Mouse (Mus musculus) common myeloid progenitor, adult 5-6 weeks (primary cell): ENCODE results near the gene Fgf18. TPM values are rescaled to one million over a fixed set of nuclear protein-coding genes. Genes with fewer than 3 reads are reported as not detected.
A peak's percentile ranks its signal among the peaks of the same experiment; 100 is the strongest.

Source experiments
- ATAC-seq: replicated peaks from 2 replicates; pipeline ENCODE4 v1.8.0; 2016; ENCODE audit warnings: low read depth, mild to moderate bottlenecking, moderate TSS enrichment, inconsistent platforms; ENCODE audit not compliant: poor library complexity, severe bottlenecking
- total RNA-seq: library from RNA; stranded (forward); fragments of 200-1000, 187-1606 nt; gene quantifications from 2 replicates; pipeline ENCODE4 v1.2.3, GENCODE M21; 2017

Gene Fgf18
- total RNA-seq, 1 experiment from 2014 or later, result not detected

- no peak for ATAC-seq
Observed at GRCm38 (mm10) chr11:33151780-33152145, 4.6 kb upstream of the Fgf18 start.

DNA sequence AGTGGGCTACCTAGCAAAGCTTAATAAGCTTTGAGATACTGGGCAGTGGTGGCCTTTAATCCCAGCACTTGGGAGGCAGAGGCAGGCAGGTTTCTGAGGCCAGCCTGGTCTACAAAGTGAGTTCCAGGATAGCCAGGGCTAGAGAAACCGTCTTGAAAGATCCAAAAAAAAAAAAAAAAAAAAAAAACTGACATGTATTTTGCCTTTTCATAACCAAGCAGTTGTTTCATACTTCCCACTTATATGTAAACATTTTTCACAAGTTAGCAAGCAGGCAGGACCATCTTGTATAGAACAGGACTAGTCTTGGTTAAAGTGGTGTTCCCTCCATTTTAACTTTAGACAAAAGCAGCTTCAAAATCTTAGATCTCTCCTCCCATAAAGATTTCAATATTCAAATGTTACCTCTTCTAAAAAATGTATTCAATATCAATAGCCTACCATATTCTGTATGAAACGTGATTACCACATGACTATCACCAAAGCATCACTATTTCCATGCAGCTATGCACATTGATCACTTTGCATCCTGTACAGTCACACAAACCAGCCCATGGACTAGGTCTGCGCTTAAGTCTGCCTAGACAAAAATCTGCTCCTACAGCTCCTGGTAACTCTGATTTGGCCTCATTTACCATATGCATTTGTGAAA is 4.1 kb upstream of the Fgf18 start:
- no peak for ATAC-seq

- no peak for ATAC-seq
Observed at GRCm38 (mm10) chr11:33150364-33150763, 3.2 kb upstream of the Fgf18 start.

DNA sequence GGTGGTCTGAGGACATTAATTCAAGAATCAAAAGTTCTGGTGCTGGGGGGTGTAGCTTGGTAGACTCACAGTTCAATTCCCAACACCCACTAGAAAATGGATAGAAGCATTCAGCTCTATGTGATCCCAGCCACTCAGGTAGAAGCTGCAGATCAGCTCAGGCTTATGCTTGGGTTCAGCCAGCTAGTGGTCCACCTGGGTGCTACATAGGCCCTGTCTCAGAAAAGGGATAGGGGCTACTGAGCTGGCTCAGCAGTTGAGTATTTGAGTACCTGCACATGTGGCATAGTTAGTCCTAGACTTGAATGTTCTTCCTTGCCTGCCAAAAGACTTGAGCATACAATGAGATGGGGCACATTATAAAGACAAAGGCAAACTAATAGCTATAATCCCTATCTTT is 2.3 kb upstream of the Fgf18 start:
- no peak for ATAC-seq

- ATAC-seq, result no peak
Observed at GRCm38 (mm10) chr11:33149088-33149436, 1.9 kb upstream of the Fgf18 start.

GRCm38 (mm10) chr11:33148338-33149087 is 1.3 kb upstream of the Fgf18 start:
- peak; percentile 77 for ATAC-seq

DNA sequence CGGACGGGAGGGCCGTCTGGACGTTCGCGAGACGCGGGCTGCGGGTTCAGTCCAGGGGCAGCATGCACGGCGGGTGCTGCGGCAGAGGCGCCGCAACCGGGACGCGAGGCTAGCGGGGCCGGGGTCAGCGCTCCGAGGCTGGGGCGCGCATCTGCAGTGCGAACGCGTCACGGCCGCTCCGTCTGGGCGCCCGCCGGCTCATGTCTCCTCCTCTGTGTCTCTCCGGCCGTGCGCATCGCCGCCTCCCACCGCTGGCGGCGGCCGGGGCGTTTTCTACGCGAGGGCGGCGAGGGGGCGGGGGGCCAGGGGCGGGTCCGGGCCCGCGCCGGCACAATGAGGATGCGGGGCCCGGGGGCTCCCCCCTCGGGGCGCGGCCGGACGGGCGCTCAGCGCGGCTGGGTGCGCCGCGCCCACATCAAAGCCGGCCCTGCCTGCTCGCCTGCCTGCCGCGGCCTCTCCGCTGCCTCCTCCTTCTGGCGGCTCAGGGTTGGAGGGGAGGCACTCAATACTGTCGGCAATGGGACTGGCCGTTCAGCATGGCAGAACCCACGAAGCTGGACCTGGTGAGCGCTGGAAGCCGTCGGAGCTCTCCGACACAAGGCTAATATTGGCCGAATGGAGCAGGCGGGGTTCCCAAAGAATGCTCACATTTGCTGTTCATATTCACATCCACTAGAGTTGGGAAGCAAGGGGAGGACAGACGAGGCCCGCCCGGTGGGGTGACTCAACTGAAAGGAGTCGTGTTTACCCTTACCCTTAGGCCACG is 555 bp upstream of the Fgf18 start:
- ATAC-seq, result peak; percentile 48

- no peak for ATAC-seq
Observed at GRCm38 (mm10) chr11:33146651-33147131, 509 bp downstream of the Fgf18 start.

GRCm38 (mm10) chr11:33146143-33146497 is 1.1 kb downstream of the Fgf18 start:
- no peak for ATAC-seq

DNA sequence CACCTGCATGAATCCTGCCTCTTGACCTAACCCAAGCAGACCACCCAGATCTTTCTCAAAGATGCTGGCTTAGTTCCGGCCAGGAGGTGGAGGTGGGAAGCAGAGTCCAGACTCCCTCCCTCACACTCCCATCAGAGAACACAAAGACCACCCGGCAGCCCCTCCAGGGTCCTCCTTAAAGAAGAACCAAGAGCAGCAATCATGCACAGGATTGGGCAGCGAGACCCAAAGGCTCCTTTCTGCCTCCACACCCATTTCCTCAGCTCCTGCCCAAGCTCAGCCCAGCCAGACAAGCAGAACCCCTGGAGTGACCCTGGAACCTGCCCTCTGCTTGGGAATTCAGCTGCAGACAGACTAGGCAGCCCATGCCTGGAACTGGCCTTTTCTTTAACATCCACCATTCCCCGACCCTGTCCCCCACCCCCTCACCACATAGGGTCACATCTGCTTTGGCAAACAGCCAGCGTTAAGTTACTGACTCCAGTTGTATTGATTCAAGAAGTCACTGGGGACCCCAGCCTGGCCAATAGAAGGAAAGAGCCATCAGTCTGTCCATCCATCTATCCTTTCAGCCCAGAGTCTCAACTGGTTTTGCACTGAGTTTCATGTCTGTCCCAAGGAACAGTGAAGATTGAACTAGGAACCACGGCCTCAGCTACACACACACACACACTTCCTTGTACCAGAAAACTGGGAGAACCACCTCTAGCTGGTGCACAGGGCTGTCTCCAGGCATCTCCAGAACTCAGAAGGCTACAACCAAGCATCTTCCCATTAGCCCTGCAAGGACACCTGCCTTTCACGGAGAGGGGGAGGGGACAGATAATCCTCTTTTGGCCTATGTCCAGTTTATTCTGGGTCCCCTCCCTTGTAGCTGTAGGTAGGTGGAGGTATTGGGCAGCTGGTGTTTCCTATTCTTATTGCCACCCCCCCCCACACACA is 1.7 kb downstream of the Fgf18 start:
- no peak for ATAC-seq

GRCm38 (mm10) chr11:33143906-33144305 is 3.3 kb downstream of the Fgf18 start:
- no peak for ATAC-seq

- no peak for ATAC-seq
Observed at GRCm38 (mm10) chr11:33142801-33143200, 4.4 kb downstream of the Fgf18 start.

DNA sequence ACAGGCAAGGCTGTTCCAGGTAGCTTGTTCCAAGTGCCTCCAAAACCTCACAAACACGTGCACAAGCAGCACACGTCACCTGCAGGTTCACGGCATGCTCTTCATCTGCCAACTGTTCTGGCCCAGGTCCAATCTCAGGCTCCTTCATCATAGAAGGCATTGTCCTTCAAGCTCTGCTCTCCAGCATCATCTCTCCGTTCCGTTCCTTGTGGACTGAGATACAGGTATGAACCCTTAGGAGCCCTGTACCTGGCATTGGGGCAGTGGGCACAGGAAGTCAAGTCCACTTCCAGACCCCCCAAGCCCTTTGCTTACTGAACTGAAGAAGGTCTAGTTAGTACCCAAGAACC is 7.1 kb downstream of the Fgf18 start:
- ATAC-seq, result no peak

DNA sequence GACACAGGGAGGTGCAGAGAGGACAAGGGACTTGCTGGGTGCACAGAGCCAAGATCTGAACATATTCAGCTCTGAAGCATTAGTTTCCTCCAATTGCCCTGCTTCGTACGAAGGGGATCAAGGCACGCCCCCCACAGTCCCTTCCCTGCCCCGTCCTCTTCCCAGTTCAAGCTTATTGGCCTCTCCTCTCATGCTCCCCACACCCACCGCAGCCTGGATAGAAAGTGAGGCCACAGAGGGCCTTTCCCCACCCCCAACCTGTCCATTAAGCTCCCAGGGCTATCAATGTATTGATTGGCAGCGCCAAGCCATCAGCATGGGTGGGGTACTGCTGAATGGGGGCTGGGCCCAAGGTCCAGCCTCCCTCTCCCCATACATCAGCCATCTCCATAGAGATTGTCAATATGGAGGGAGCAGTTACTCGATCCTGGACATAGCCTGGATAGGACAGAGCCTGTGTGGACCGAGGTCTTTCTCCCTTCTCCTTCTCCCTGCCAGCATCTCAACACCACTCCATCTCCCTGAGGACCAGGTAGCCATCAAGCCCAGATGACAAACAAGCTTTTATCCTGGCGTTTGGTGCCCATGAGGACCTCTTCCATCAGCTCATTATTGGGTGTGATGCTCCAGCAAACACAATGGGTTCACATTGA is 7.6 kb downstream of the Fgf18 start:
- ATAC-seq, result no peak

GRCm38 (mm10) chr11:33138686-33139085 is 8.5 kb downstream of the Fgf18 start:
- no peak for ATAC-seq

DNA sequence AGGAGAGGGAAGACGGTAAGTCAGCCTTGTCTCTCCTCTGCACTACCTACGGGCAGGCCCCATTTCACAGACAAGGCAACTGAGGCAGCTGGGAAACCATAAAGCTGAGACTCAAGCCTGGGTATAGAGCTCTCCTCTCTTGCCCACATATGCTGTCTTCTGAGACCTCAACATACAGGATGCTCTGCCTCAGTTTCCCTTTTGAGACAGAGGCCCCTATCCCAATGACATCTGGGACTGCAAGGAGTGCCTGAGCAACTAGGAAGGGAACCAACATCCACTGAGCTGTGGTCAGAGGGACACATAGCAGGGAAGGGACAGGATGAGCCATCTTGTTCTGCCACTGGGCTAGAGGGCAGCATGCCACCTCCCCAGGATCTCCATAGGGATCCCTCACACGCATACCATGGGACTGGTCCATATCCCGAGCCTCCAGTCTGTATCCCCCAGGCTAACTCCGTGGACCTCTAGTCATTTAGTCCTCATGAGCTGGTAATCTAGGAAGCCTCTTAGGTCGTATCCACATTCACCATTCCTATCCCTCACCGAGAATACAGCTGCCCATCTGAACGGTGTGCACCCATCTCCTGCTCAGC is 12.7 kb downstream of the Fgf18 start:
- no peak for ATAC-seq

DNA sequence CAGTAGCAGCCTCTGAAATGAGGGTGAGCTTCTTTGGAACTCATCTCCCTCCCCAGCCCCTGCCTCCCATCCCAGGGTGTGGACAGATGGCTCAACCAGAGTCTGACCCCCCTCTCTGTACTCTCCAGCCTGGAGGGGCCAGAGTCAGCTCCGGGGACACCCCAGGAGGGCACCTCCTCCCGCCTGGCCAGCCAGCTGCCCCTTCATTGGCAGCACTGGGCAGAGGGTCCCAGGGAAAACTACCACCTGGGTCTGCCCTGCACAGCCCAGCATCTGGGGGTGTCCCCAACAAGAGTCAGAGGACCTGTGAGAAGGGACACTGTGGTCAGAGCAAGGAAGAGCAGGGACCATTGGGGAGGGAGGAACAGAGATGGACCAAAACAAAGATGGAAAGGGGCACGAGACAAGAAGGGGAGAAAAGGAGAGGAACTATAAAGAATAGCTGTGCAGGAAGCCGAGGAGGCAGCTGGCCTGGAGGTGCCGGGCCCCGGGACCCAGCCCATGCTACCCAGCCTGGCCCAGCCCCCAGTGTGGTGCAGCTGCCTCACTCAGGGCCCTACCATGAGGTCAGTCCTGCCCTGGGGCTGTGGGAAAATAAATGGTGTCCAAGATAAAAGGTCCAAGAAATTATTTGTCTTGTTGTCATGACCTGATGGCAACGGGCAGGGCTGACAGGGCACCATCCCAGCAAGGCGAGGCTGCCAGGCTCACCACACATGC is 14.4 kb downstream of the Fgf18 start:
- ATAC-seq, result no peak

DNA sequence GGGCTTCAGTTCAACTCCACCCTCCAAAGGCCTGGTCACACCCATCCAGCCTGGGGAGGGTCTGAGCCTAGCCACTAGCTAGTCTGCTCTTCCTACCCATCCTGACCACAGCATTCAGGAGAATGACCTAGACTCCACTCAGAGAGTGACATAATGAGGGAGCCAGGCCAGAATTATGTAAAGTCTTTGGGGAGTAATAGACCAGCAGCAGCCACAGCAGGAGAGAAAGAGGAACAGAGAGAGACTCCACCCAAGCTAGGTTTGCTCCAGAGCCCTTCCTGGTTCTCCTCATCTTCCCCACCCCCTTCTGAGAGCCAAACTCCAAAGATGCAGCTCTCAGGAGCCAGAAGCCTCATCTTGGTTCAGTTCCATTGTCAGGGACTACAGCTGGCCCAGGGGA is 20.1 kb downstream of the Fgf18 start:
- ATAC-seq, result peak; percentile 34; the same call in 1 of the 2 replicates
